Comparison of ENCODE assay signal across 8 mouse cellular contexts in genomic region chr19:24300994-24301767, GRCm38 (mm10). TPM values are rescaled to one million over a fixed set of nuclear protein-coding genes. Genes with fewer than 3 reads are reported as not detected.
A peak's percentile ranks its signal among the peaks of the same experiment; 100 is the strongest.
DNase-seq lines count a peak whose midpoint lies in the region; ATAC-seq and TF ChIP-seq lines count a peak whose summit lies in the region.

No protein-coding gene starts in this region.

- peak; percentile 89; the same call in 1 of the 2 replicates for TF ChIP-seq CTCF in small intestine, adult 2 months (IDR thresholded peaks at IDR 0.05; ENCODE audit: extremely low read depth, insufficient read length, insufficient replicate concordance, low read depth, low read length)

- H3K27ac ChIP-seq in limb, embryonic 13.5 days = no peak overlapping the region
- H3K27ac ChIP-seq in midbrain, embryonic 14.5 days (replicated peaks; ENCODE audit: low read depth, low read length) = no peak overlapping the region
- H3K27ac ChIP-seq in small intestine, adult 2 months (ENCODE audit: insufficient read depth, low read depth, low read length) = no peak overlapping the region

- no peaks in the 10 kb centered on the region for H3K36me3 ChIP-seq in limb, embryonic 13.5 days
- no peaks in the 10 kb centered on the region for H3K36me3 ChIP-seq in midbrain, embryonic 14.5 days (ENCODE audit: control insufficient read depth, insufficient read depth, low read length)
- H3K36me3 ChIP-seq in small intestine, adult 2 months (ENCODE audit: control insufficient read depth, insufficient read depth, low read length) = peaks cover 16% of the 10 kb centered on the region

- no peaks in the 10 kb centered on the region for H3K4me1 ChIP-seq in limb, embryonic 13.5 days
- peaks cover 4% of the 10 kb centered on the region for H3K4me1 ChIP-seq in midbrain, embryonic 14.5 days (ENCODE audit: control insufficient read depth, insufficient read depth, low read length)
- no peaks in the 10 kb centered on the region for H3K4me1 ChIP-seq in small intestine, adult 2 months (ENCODE audit: control insufficient read depth, insufficient read depth, insufficient read length, low read length)

- peak; percentile 96 for ATAC-seq in granulocyte monocyte progenitor cell, adult 5-6 weeks (replicated peaks; ENCODE audit: poor library complexity, severe bottlenecking)
- peak; percentile 85 for ATAC-seq in limb, embryonic 13.5 days (ENCODE audit: low FRiP score, low read depth)
- ATAC-seq in midbrain, embryonic 14.5 days (ENCODE audit: low FRiP score, low TSS enrichment) = peak; percentile 86

- 0 out of 2 replicates have a peak overlapping the region, but pooled peaks have one; percentile 32 for H3K9ac ChIP-seq in limb, embryonic 13.5 days
- no peak overlapping the region for H3K9ac ChIP-seq in midbrain, embryonic 14.5 days (replicated peaks; ENCODE audit: low read length)

- WGBS in limb, embryonic 13.5 days = 5% methylated on average over 9 of the region's 9 CpGs
- 3% methylated on average over 9 of the region's 9 CpGs for WGBS in midbrain, embryonic 14.5 days
- WGBS in small intestine, adult 2 months = 48% methylated on average over 9 of the region's 9 CpGs

- peak; percentile 26 for DNase-seq in 3134 (ENCODE audit: extremely low read depth, insufficient read length, low spot score)
- peak; percentile 55 to 72 for DNase-seq in adrenal gland, adult 18-20 months (ENCODE audit: low spot score in 2 of 2)
- DNase-seq in embryo, embryonic 11.5 days (ENCODE audit: low read depth, low spot score) = peak; percentile 75
- DNase-seq in kidney, adult 11 months = peak; percentile 34
- DNase-seq in midbrain, embryonic 14.5 days = peak; percentile 94

- peak overlapping the region; percentile 60 for H3K4me2 ChIP-seq in limb, embryonic 13.5 days (replicated peaks)
- H3K4me2 ChIP-seq in midbrain, embryonic 14.5 days (ENCODE audit: low read length) = peak overlapping the region; percentile 43

- peaks cover 6% of the 10 kb centered on the region; the same call in 1 of the 2 replicates for H3K27me3 ChIP-seq in limb, embryonic 13.5 days
- no peaks in the 10 kb centered on the region for H3K27me3 ChIP-seq in midbrain, embryonic 14.5 days (ENCODE audit: control insufficient read depth, insufficient read depth, low read length)
- H3K27me3 ChIP-seq in small intestine, adult 2 months (ENCODE audit: control insufficient read depth, insufficient read depth, low read length) = no peaks in the 10 kb centered on the region

- no peak for TF ChIP-seq POLR2A in small intestine, adult 2 months (IDR thresholded peaks at IDR 0.05; ENCODE audit: low read depth, low read length)

- H3K9me3 ChIP-seq in limb, embryonic 13.5 days = no peaks in the 10 kb centered on the region
- no peaks in the 10 kb centered on the region for H3K9me3 ChIP-seq in midbrain, embryonic 14.5 days (ENCODE audit: control insufficient read depth, low read length)

- H3K4me3 ChIP-seq in limb, embryonic 13.5 days = peak overlapping the region; percentile 32
- H3K4me3 ChIP-seq in midbrain, embryonic 14.5 days (replicated peaks; ENCODE audit: low read depth, low read length) = peak overlapping the region; percentile 11; the same call in 1 of the 2 replicates
- no peak overlapping the region for H3K4me3 ChIP-seq in small intestine, adult 2 months (ENCODE audit: low read depth, low read length)

RNA-seq across cellular contexts. Expression of gene Fxn, which starts 20.8 kb away (rescaled TPM):
- total RNA-seq in adrenal gland, adult 18-20 months (2021) = 10 to 100 TPM; 13.4 to 14.8 TPM
- 44.6 and 48.1 TPM in 2 replicates for total RNA-seq in granulocyte monocyte progenitor cell, adult 5-6 weeks (2014; fragmentation: Nextera tagmentation)
- 11.1 and 14.0 TPM in 2 replicates for total RNA-seq in granulocyte monocyte progenitor cell, adult 5-6 weeks (2017)
- polyA plus RNA-seq in limb, embryonic 13.5 days (2015; fragmentation: Nextera tagmentation; extraction: Ambion mirVana) = 56.6 and 60.8 TPM in 2 replicates
- polyA plus RNA-seq in midbrain, embryonic 14.5 days (2014; fragmentation: Nextera tagmentation; extraction: Ambion mirVana) = 37.0 and 37.9 TPM in 2 replicates
- 7.7 and 9.1 TPM in 2 replicates for polyA plus RNA-seq in small intestine, adult 2 months (2012; rRNA removed)

Comparison
In these comparisons a context has a peak if more than half of its experiments do, and no peak if none do; other contexts are left out.
1. DNase-seq: peak in every context shown above with its lines; median percentile 94 in midbrain, embryonic 14.5 days; 75 in embryo, embryonic 11.5 days; 64 in adrenal gland, adult 18-20 months; 34 in kidney, adult 11 months; 26 in 3134.